Mouse (Mus musculus): ENCODE results near the gene Nckipsd.

The Nckipsd gene

DNA sequence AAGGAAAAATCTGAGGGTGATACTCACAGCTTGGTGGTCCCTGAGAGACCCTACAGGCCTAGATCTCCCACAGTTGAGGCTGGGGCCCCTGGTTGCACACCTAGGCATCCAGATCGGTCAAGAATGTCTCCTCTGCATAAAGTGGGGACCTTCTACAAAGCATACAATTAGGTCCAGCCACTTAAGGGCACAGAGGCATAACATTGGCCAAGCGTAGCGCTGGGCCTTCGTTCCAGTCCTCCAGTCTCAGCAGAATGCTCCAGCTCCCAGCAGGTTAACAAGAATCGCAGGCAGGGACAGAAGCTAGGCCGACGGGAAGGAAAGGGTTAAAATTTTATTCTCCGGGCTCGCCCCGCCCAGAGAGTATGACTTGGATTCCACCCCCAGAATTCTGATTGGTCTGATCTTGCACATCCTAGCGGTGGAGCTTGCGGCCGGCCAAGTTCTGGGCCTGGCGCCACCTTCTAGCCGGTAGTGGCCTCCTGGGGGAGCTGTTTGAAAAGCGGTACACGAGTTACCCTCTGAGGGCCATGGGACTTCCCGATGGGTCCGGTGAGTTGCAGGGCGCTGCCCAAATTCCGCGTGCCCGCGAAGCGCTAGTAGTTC, 45.6 kb downstream of the Nckipsd start:
- DNase-seq: peak; percentile 86

DNA sequence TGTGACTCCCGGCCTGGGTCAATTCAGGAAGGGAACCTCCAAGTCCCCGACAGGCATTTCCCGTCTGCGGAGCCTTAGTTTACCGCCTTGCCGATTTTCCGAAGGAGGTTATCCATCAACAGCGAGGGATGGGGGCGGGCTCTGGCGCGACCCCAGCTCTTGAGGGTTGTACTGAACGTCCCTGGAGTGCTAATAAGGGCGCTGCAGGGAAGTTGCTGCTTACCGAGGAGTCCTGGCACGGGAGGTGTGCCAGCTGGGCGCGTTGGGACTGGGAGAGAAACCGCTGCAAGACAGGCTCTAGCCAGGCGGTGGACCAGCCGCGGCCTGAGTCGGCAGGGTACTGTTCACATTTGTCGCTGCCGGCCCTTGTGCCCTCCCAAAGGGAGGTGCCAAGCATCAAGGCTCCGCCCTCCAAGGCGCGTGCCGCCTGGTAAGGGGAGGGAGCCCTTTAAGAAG, 46.1 kb downstream of the Nckipsd start:
- peak; percentile 86 for DNase-seq

DNA sequence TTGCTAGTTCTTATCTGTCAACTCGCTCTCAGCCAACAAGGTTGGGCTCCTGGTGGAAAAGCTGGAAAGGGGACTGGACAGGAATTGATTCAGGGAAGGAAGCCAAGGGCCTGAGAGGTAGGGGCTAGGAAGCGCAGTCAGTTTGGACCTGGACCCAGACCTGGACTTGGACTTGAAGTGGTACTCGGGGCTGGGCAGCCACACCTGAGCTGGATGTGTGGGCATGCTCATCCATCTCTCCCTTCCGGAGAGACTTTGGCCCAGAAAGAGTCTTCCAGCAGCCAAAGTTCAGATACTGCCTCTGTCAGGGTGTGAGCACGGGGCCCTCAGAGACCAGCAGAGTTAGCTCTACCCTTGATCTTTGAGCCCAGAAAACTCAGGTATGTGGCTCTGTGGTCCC, 47.2 kb downstream of the Nckipsd start:
- DNase-seq: no peak

DNA sequence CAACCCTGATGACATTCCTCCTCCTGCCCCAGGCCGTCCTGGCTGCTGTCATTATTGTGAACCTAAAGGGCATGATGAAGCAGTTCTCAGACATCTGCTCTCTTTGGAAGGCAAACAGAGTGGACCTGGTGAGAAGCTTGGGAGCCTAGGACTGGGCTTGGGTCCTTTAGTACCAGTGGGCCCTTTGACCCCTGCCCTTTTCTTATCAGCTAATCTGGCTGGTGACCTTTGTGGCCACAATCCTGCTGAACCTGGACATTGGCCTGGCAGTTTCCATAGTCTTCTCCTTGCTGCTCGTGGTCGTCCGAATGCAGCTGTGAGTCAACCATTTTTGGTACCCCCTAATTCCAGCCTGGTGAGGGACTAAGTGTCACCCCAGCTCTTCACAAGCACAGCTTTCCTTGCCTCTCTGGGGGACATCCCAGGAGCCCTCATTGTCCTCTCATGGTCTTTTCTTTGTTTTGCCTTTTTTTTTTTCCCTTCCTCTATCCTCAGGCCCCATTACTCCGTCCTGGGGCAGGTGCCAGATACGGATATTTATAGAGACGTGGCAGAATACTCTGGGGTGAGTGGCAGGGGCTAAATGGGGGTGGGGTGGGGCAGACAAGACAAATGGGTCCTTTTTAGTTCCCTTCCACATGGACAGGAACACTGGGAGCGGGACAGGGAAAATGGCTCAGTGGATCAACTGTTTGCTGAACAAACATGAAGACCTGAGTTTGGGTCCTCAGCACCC, 50.8 kb downstream of the Nckipsd start:
- DNase-seq: no peak
